Mouse (Mus musculus) small intestine, adult 2 months (tissue): Measurements from ENCODE around the gene Ier5.

Experiments used
- CTCF ChIP-seq: fragments of 200-500 bp; IDR thresholded peaks from 2 replicates; pipeline ENCODE4 v1.5.1; 2012; ENCODE audit warnings: low read depth, mild to moderate bottlenecking, control low read depth, inconsistent platforms, low read length, moderate library complexity, mixed read lengths; ENCODE audit not compliant: insufficient replicate concordance, insufficient read length; ENCODE audit errors: extremely low read depth
- POLR2A ChIP-seq: fragments of 200-500 bp; IDR thresholded peaks from 2 replicates; pipeline ENCODE4 v1.6.1; 2012; ENCODE audit warnings: low read depth, mild to moderate bottlenecking, control low read depth, inconsistent platforms, low read length, moderate library complexity

DNA sequence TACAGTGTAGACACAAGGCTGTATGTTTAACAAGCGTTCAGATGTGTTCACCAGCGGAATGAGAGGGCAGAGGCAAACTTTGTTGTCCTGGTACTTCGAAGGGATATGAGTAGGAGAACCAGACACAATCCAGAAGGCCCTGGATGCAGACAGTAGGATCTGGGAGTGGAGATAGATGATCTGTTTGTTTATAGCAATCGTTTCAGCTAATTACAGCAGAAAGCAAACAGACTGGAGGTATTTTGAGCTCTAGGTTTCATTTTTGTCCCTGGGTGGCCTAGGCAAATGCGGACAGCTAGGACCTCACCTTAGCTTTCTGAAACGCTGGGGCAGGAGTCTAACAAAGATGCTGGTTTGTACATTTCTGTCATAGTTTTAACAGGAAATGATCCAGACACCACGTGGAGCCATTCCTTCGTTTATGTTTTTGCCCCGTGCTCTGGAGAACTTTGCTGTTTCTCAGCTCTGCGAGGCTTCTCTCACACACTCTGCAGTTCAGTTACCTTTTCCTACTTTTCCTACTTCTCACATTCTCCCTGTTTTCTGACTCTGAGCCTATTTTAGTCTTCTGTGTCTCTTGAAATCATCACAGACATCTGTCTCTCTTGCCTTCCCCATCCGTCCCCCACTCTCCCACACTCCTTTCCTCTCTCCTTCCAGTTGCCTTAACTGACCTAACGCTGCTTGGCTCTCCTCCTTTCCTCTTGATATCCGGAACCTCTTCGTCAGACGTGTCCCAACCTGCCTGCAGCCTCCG is 10.4 kb downstream of the Ier5 start:
- TF ChIP-seq CTCF, result no peak
- no peak for TF ChIP-seq POLR2A
